Mouse (Mus musculus) frontal cortex, postnatal 25 days (tissue): ENCODE measurements around the gene Tnf.

Experiments used
- DNase-seq, 2 experiments: peaks; one replicate each; pipeline ENCODE4 v3.0.0; 2022; ENCODE audit warnings: low spot score in 2 of 2

The Tnf gene

DNA sequence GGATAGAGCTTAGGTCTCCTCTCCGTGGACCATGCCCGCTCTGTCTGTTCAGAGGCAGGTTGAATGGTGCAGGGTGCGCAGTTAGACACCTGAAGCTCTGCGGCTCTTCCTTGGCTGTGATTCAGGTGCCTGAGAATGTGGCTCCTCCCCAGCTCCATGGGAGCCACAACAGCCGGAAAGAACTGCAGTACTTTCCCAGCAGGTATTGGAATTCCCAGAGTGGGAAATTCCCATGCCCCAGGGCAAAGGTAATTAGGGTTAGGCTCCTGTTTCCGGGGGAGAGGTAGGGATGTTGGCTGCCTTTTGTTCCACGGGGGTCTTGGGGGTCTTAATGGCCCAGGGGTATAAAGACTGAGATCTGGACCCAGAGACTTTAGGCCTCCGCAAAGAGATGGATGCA is 2.9 kb downstream of the Tnf start:
- DNase-seq: no peak

DNA sequence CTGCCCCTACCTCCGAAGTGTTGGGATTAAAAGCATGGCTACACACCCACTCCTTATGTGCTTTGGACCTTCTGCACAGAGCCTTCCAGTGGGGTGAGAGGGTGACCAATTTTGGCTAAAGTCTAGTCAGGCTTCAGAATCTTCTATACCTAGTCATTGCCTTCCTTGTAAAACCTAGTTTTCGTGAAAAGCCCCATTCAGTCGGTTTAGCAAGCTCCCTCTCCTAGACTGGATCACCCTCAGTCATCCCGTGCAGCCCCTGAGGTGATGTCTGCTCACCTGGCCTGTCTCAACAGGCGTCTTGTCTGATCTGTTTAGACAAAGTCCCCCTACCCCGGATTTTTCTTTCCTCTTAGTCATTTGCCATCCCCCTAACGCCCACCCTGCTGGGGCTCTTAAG is 3.8 kb downstream of the Tnf start:
- DNase-seq: no peak

DNA sequence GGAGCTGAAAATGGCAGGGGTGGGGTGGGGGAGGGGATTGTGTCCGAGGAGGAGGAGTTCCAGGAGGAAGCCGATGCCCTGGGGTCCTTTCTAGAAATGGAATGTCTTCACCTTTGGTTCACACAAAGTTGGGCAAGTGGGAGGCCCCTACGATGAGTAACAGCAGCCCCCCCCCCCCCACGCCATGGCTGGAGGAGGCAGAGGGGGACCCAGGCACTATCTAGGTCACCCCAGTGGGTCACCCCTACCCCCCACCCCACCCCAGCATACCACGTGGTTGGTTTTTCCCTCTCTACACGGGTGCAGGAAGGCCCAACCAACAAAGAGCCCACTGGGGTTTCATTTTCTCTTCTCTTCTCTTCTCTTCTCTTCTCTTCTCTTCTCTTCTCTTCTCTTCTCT is 4.7 kb downstream of the Tnf start:
- no peak for DNase-seq

GRCm38 (mm10) chr17:35196321-35196641 is 5.5 kb downstream of the Tnf start:
- no peak for DNase-seq

DNA sequence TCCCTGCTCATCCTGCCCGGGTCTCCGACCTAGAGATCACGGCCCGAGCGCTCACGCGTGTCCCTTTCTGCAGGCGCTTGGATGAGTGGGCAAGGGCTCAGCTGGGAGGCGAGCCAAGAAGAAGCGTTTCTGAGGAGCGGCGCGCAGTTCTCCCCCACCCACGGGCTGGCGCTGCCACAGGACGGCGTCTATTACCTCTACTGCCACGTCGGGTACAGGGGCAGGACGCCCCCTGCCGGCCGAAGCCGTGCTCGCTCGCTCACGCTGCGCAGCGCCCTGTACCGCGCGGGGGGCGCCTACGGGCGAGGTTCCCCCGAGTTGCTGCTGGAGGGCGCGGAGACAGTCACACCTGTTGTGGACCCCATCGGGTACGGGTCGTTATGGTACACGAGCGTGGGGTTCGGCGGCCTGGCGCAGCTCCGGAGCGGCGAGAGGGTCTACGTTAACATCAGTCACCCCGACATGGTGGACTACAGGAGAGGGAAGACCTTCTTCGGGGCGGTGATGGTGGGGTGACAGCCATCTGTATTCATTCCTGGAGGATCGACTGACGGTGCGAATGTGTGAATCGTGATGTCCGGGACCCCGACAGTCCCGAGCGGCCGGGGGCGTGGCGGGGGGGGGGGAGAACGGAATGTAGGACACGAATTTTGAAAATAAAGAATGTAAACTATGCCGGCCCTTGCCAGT is 6.0 kb downstream of the Tnf start:
- DNase-seq: peak; percentile 60 to 66

DNA sequence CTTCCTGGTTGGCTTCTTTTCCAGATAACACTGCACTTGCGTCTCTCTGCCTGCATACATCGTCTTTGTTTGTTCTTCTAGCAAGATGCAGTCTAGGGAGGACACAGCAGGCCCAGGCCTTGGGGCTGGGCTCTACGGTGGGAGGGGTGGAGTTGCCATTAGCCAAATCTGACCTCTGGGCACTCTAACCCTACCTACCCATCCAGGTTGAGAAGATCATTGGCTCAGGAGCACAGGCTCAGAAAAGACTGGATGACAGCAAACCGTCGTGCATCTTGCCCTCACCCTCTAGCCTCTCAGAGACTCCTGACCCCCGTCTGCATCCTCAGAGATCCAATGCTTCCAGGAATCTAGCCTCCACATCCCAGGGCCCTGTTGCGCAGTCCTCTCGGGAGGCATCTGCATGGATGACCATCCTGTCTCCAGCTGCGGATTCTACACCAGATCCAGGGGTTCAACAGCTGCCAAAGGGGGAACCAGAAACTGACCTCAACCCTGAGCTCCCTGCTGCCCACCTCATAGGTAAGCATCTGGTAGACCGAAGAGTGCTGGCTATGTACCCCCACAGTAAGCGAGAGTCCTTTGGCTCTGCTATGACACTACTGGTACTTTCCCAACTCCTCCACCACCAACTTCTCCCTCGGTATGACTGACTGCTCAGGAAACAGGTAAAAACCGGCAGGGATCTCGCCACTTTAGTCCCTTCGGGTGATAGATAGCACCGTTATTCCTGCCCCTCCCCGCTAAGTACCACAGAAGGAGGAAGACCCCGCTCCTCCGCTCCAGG is 6.8 kb downstream of the Tnf start:
- DNase-seq: no peak

GRCm38 (mm10) chr17:35193881-35194843 is 7.6 kb downstream of the Tnf start, which contains the start of gene Ltb:
Gene Ltb (plus strand): TSS chr17:35194439.
- no peak for DNase-seq

GRCm38 (mm10) chr17:35192924-35193323 is 8.9 kb downstream of the Tnf start:
- DNase-seq: no peak

- DNase-seq: no peak
Observed at GRCm38 (mm10) chr17:35191723-35192122, 10.1 kb downstream of the Tnf start.

- no peak for DNase-seq
Observed at GRCm38 (mm10) chr17:35190096-35190495, 11.7 kb downstream of the Tnf start.

- DNase-seq: no peak
Observed at GRCm38 (mm10) chr17:35189186-35189585, 12.6 kb downstream of the Tnf start.

- DNase-seq: no peak
Observed at GRCm38 (mm10) chr17:35187959-35188610, 13.7 kb downstream of the Tnf start, which contains the start of gene Lst1. Gene Lst1 (minus strand): TSS chr17:35188439.

GRCm38 (mm10) chr17:35187345-35187744 is 14.5 kb downstream of the Tnf start:
- no peak for DNase-seq

DNA sequence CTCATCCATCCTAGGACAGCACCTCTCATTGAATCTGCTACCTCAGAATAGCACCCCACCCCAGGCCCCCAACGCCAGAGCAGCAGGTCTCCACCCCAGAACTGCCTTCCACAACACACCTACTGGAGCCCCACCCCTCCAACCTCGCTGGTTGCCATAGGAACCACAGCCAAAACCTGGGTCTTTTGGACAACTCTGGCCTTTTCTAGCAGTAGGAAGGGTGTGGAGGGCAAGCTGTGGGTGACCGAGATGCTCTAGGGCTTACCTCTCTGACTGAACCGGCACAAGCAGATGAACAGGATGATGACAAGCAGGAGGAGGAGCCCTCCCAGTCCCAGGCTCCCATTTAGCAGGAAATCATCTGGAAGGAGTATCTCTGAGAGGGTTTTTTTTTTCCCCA is 15.1 kb downstream of the Tnf start:
- no peak for DNase-seq

- no peak for DNase-seq
Observed at GRCm38 (mm10) chr17:35185639-35186611, 15.9 kb downstream of the Tnf start.

DNA sequence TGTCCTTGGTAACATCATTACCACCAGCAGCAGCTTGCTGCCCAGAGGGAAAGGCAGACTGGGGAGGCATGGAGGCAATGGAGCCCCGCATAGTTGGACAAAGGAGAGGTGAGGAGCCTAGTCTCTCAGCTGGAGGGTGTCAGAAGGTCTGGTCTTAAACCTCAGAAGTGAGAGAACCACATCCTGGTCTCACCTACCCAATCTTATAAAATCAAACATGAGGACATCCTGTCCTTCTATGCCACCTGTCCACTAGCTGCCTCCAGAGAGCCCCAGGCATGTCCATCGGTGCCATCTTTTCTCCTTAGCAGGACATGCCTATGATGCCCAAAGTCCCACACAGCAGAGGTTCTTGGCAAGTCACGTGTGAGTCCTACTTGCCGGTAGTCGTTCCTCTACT is 21.7 kb downstream of the Tnf start:
- no peak for DNase-seq

- DNase-seq: no peak
Observed at GRCm38 (mm10) chr17:35178528-35178927, 23.3 kb downstream of the Tnf start.

DNA sequence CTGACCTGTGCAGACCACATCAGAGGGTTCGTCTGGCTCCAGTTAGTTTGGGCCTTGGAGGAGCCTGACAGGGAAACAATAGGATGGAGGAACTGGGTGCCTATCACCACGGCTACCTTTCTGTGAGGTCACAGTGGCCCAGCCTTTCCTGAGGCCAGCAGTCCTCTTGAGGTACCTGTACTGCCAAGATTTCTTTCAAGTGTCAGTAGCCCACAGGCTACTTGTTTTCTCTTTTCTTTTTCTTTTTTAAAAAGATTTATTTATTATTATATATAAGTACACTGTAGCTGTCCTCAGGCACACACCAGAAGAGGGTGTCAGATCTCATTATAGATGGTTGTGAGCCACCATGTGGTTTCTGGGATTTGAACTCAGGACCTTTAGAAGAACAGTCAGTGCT is 25.8 kb downstream of the Tnf start, which contains the start of gene Aif1:
Aif1 (minus strand) TSS at position 101 of the 400 bp plus-strand sequence.
- DNase-seq: no peak

DNA sequence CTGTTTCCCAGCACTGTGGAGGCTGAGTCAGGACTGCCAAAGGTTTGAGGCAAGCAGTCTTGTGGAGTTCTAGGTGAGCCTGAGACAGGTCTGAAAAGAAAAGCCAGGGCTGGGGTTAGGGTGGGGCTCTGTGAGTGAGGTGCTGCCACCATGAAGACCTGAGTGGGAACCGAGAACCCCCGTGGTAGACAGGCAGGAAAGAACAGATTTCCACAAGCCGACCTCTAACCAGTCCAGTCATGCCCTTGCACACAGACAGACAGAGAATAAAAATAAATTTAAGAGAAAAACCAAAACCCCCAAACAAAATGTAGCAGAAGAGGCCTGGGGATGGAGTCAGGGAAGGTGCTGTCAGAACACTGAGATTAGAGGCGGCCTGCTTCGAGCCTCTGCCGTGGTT is 26.4 kb downstream of the Tnf start:
- DNase-seq: no peak

- DNase-seq: no peak
Observed at GRCm38 (mm10) chr17:35174201-35174977, 27.4 kb downstream of the Tnf start.
